Mouse (Mus musculus) inflammation-experienced regulatory T-cells, adult 16 weeks (primary cell): Measurements from ENCODE around the gene Oog4. TPM values are rescaled to one million over a fixed set of nuclear protein-coding genes. Genes with fewer than 3 reads are reported as not detected.

Source experiments
- polyA plus RNA-seq: library from polyadenylated mRNA; unstranded; fragments of 100-300 nt; shearing (Covaris generic); gene quantifications from one replicate; pipeline ENCODE4 v1.2.1, GENCODE M21; 2017

Oog4 gene
- polyA plus RNA-seq = not detected

GRCm38 (mm10) chr4:143450224-143450623, at the start of gene Oog4:
TSS of gene Oog4 (minus strand) at chr4:143450324.

GRCm38 (mm10) chr4:143412219-143413092, 37.7 kb downstream of the Oog4 start, which contains the start of gene Pramef8:
TSS of gene Pramef8 (plus strand) at chr4:143412426.

DNA sequence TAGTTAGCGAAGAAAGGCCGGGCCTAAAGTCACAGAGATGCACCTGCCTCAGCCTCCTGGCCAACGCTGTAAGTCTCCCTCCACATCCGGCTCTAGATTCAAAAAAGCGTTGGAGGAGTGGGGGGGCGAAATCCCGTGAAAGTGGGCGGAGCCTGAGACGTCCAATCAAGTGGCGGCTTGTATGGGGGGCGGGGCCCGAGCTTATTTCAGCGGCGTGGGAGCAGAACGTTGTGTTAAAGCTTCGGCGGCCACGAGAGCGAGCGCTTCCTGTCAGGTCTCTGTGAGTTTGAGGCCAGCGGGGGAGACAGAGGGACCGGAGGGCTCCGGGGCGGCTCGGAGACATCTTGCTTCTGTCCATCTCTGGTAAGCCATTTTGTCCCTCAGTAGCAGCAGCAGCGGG, 55.9 kb downstream of the Oog4 start, which contains the start of gene Pramel1:
TSS of gene Pramel1 (plus strand) at position 248 of the 400 bp plus-strand sequence.

Other genes starting within 250 kb of the Oog4 start
- 37.1 TPM for gene Prdm2, start 237.3 kb downstream of the Oog4 start, polyA plus RNA-seq
- not detected for gene Pdpn, start 150.8 kb downstream of the Oog4 start, polyA plus RNA-seq
- gene Lrrc38, start 100.6 kb downstream of the Oog4 start, polyA plus RNA-seq = not detected
- gene Pramel1, start 55.9 kb downstream of the Oog4 start, polyA plus RNA-seq = not detected
- 52.8 TPM for gene Pramef8, start 37.9 kb downstream of the Oog4 start, polyA plus RNA-seq
- not detected for gene Gm13043, start 61.0 kb upstream of the Oog4 start, polyA plus RNA-seq
- gene Gm13040, start 85.6 kb upstream of the Oog4 start, polyA plus RNA-seq = not detected
- gene BC080695, start 101.4 kb upstream of the Oog4 start, polyA plus RNA-seq = not detected
- not detected for gene Gm13057, start 101.4 kb upstream of the Oog4 start, polyA plus RNA-seq
- not detected for gene Gm13083, start 164.7 kb upstream of the Oog4 start, polyA plus RNA-seq
- gene Gm13088, start 206.9 kb upstream of the Oog4 start, polyA plus RNA-seq = not detected